Mouse (Mus musculus) ES-E14 (cell line): ENCODE data around the gene Luc7l2. TPM values are rescaled to one million over a fixed set of nuclear protein-coding genes. Genes with fewer than 3 reads are reported as not detected.
"Not testable (repeated sequence)": the region's sequence is repeated elsewhere in the genome, so short reads cannot be mapped to it uniquely, and the experiment has no call there.

Experiments used
- DNase-seq: peaks from one replicate; pipeline ENCODE4 v3.0.0-alpha.2; 2013; ENCODE audit warnings: low read depth, low spot score
- H3K27ac ChIP-seq: 2 replicates; pipeline ENCODE4 v1.5.1; 2012; ENCODE audit warnings: low read depth, mild to moderate bottlenecking, low read length, moderate library complexity, mixed read lengths; ENCODE audit not compliant: poor library complexity, insufficient read depth, severe bottlenecking
- H3K36me3 ChIP-seq: 2 replicates; pipeline ENCODE4 v1.6.1; 2012; ENCODE audit warnings: mild to moderate bottlenecking, low read length, moderate library complexity, mixed read lengths; ENCODE audit not compliant: control insufficient read depth, poor library complexity, insufficient read depth, severe bottlenecking
- H3K4me1 ChIP-seq, 2 experiments: fragments of 150-350 bp in 1 of 2; sonication (generic) in 1 of 2; 2 replicates each; pipeline ENCODE4 v1.6.1; 2012; ENCODE audit warnings: low read length in 2 of 2, mild to moderate bottlenecking in 1 of 2, mixed read lengths in 1 of 2; ENCODE audit not compliant: control insufficient read depth in 2 of 2, insufficient read depth in 2 of 2, poor library complexity in 1 of 2
- H3K4me3 ChIP-seq, 2 experiments: fragments of 150-350 bp in 1 of 2; sonication (generic) in 1 of 2; 2 replicates each; pipeline ENCODE4 v1.5.1; 2012; ENCODE audit warnings: low read length in 2 of 2, low read depth in 1 of 2, mild to moderate bottlenecking in 1 of 2, mixed read lengths in 1 of 2; ENCODE audit not compliant: insufficient read depth in 1 of 2, poor library complexity in 1 of 2, severe bottlenecking in 1 of 2
- H3K9ac ChIP-seq: 2 replicates; pipeline ENCODE4 v1.6.1; 2012; ENCODE audit warnings: low read depth, mild to moderate bottlenecking, low read length, mixed read lengths; ENCODE audit not compliant: poor library complexity, insufficient read depth, severe bottlenecking
- H3K9me3 ChIP-seq: fragments of 150-350 bp; sonication (generic); 2 replicates; pipeline ENCODE4 v1.6.1; 2012; ENCODE audit warnings: low read depth, mild to moderate bottlenecking, low read length; ENCODE audit not compliant: control insufficient read depth, insufficient read depth
- CHD2 ChIP-seq: IDR thresholded peaks from 2 replicates; pipeline ENCODE4 v1.6.1; 2014; ENCODE audit warnings: mild to moderate bottlenecking, low read depth, low read length, inconsistent platforms
- HCFC1 ChIP-seq: IDR thresholded peaks from 2 replicates; pipeline ENCODE4 v1.6.1; 2012; ENCODE audit warnings: low read length, inconsistent platforms, borderline replicate concordance; ENCODE audit not compliant: insufficient read depth
- MAFK ChIP-seq: IDR thresholded peaks from 2 replicates; pipeline ENCODE4 v1.6.1; 2014; ENCODE audit warnings: mild to moderate bottlenecking, low read depth, low read length, inconsistent platforms; ENCODE audit not compliant: insufficient read depth
- ZC3H11A ChIP-seq: IDR thresholded peaks from 2 replicates; pipeline ENCODE4 v1.6.1; 2012; ENCODE audit warnings: low read depth, mild to moderate bottlenecking, inconsistent platforms, low read length, borderline replicate concordance
- ZNF384 ChIP-seq: IDR thresholded peaks from 2 replicates; pipeline ENCODE4 v1.6.1; 2012; ENCODE audit warnings: low read depth, low read length, inconsistent platforms
- in situ Hi-C, 2 experiments: fragments of 600-800 bp; cut with MboI; formaldehyde crosslinking; loops; one replicate each; pipeline ENCODE4 v1.15.1; 2025; ENCODE audit warnings: low sequenced_read_pairs in 2 of 2, inconsistent platforms in 1 of 2; ENCODE audit not compliant: unreplicated experiment in 2 of 2
- total RNA-seq: library from RNA; depleted of rRNA; stranded (reverse); fragments of 300-350 nt; gene quantifications from 2 replicates; pipeline ENCODE4 v1.2.3, GENCODE M21; 2012

Gene Luc7l2
- total RNA-seq, 1 experiment: 99.5 TPM

GRCm38 (mm10) chr6:38534640-38535365 is 16.3 kb upstream of the Luc7l2 start:
- Histone ChIP-seq H3K9ac (peak overlapping the region; percentile 95), H3K4me1 (no peaks in the 10 kb centered on the region), H3K9me3 (no peaks in the 10 kb centered on the region), H3K4me3 (peak overlapping the region; percentile 82 to 88), H3K36me3 (no peaks in the 10 kb centered on the region), H3K27ac (peak overlapping the region; percentile 82)
- no peak for TF ChIP-seq CHD2
- TF ChIP-seq MAFK: no peak
- no peak for TF ChIP-seq ZNF384
- TF ChIP-seq ZC3H11A: no peak
- TF ChIP-seq HCFC1: peak; percentile 54; the same call in 1 of the 2 replicates
- in situ Hi-C loops: no loop called here
- peak; percentile 96 for DNase-seq

GRCm38 (mm10) chr6:38535366-38535690 is 15.8 kb upstream of the Luc7l2 start:
- Histone ChIP-seq H3K9me3 (no peaks in the 10 kb centered on the region), H3K36me3 (no peaks in the 10 kb centered on the region), H3K4me3 (peak overlapping the region; percentile 82 to 88), H3K4me1 (no peaks in the 10 kb centered on the region), H3K27ac (no peak overlapping the region), H3K9ac (peak overlapping the region; percentile 95)
- in situ Hi-C loops: no loop called here
- no peak for TF ChIP-seq MAFK
- no peak for TF ChIP-seq HCFC1
- no peak for TF ChIP-seq CHD2
- TF ChIP-seq ZNF384: no peak
- no peak for TF ChIP-seq ZC3H11A
- DNase-seq: no peak

- H3K9me3 ChIP-seq: no peaks in the 10 kb centered on the region
- H3K36me3 ChIP-seq: no peaks in the 10 kb centered on the region
- H3K4me1 ChIP-seq: no peaks in the 10 kb centered on the region
- H3K27ac ChIP-seq: no peak overlapping the region
- peak overlapping the region in 1 of 2 experiments; percentile 88; a peak in 1 of 4 replicates for H3K4me3 ChIP-seq
- TF ChIP-seq CHD2: no peak
- TF ChIP-seq HCFC1: no peak
- TF ChIP-seq ZC3H11A: no peak
- no peak for TF ChIP-seq MAFK
- TF ChIP-seq ZNF384: no peak
- H3K9ac ChIP-seq: no peak overlapping the region
- DNase-seq: no peak
- in situ Hi-C loops: no loop called here
Observed at GRCm38 (mm10) chr6:38535788-38536187, 15.3 kb upstream of the Luc7l2 start.

GRCm38 (mm10) chr6:38544141-38544540 is 7.0 kb upstream of the Luc7l2 start:
- DNase-seq, in situ Hi-C loops: not testable (repeated sequence)

GRCm38 (mm10) chr6:38547005-38547404 is 4.1 kb upstream of the Luc7l2 start:
- H3K36me3 ChIP-seq, H3K4me1 ChIP-seq, H3K9me3 ChIP-seq, H3K9ac ChIP-seq, in situ Hi-C loops, H3K27ac ChIP-seq, DNase-seq, H3K4me3 ChIP-seq: not testable (repeated sequence)

More at GRCm38 (mm10) chr6:38544141-38544540, 7.0 kb upstream of the Luc7l2 start:
- H3K36me3 ChIP-seq, H3K9me3 ChIP-seq, H3K27ac ChIP-seq, H3K4me3 ChIP-seq, H3K4me1 ChIP-seq, H3K9ac ChIP-seq: not testable (repeated sequence)
